Mouse (Mus musculus): ENCODE measurements around the gene Cdc14a.

Gene Cdc14a

GRCm38 (mm10) chr3:116329023-116329762 lies 94.6 kb downstream of the Cdc14a start:
- DNase-seq (ENCODE audit: low spot score): no peak

GRCm38 (mm10) chr3:116327616-116328004 lies 96.2 kb downstream of the Cdc14a start:
- DNase-seq (ENCODE audit: low spot score): no peak

GRCm38 (mm10) chr3:116327001-116327615 lies 96.7 kb downstream of the Cdc14a start:
- DNase-seq (ENCODE audit: low spot score): peak; percentile 86

- no peak for DNase-seq (ENCODE audit: low spot score)
These were observed 98.3 kb downstream of the Cdc14a start for GRCm38 (mm10) chr3:116325501-116325900.

GRCm38 (mm10) chr3:116319696-116320095 lies 104.1 kb downstream of the Cdc14a start:
- no peak for DNase-seq (ENCODE audit: low spot score)

GRCm38 (mm10) chr3:116311838-116312237 lies 112.0 kb downstream of the Cdc14a start:
- no peak for DNase-seq (ENCODE audit: low spot score)

- DNase-seq (ENCODE audit: low spot score): no peak
These were observed 112.7 kb downstream of the Cdc14a start for GRCm38 (mm10) chr3:116311173-116311572.

GRCm38 (mm10) chr3:116310672-116311071 lies 113.2 kb downstream of the Cdc14a start:
- no peak for DNase-seq (ENCODE audit: low spot score)

- DNase-seq (ENCODE audit: low spot score): no peak
These were observed 113.8 kb downstream of the Cdc14a start for GRCm38 (mm10) chr3:116310033-116310432.

- DNase-seq (ENCODE audit: low spot score): no peak
These were observed 118.8 kb downstream of the Cdc14a start for GRCm38 (mm10) chr3:116304800-116305753.

- no peak for DNase-seq (ENCODE audit: low spot score)
These were observed 121.3 kb downstream of the Cdc14a start for GRCm38 (mm10) chr3:116302581-116302980.

- DNase-seq (ENCODE audit: low spot score): no peak
These were observed 122.1 kb downstream of the Cdc14a start for GRCm38 (mm10) chr3:116301754-116302153.

GRCm38 (mm10) chr3:116298727-116299126 lies 125.1 kb downstream of the Cdc14a start:
- no peak for DNase-seq (ENCODE audit: low spot score)

GRCm38 (mm10) chr3:116298003-116298402 lies 125.8 kb downstream of the Cdc14a start:
- DNase-seq (ENCODE audit: low spot score): no peak

- DNase-seq (ENCODE audit: low spot score): no peak
These were observed 126.7 kb downstream of the Cdc14a start for GRCm38 (mm10) chr3:116297170-116297569.

- DNase-seq (ENCODE audit: low spot score): no peak
These were observed 133.6 kb downstream of the Cdc14a start for GRCm38 (mm10) chr3:116290041-116290815.

GRCm38 (mm10) chr3:116288833-116289232 lies 135.0 kb downstream of the Cdc14a start:
- DNase-seq (ENCODE audit: low spot score): no peak

- DNase-seq (ENCODE audit: low spot score): no peak
These were observed 139.1 kb downstream of the Cdc14a start for GRCm38 (mm10) chr3:116284735-116285134.

- no peak for DNase-seq (ENCODE audit: low spot score)
These were observed 139.8 kb downstream of the Cdc14a start for GRCm38 (mm10) chr3:116283996-116284395.

GRCm38 (mm10) chr3:116281663-116282062 lies 142.2 kb downstream of the Cdc14a start:
- DNase-seq (ENCODE audit: low spot score): no peak

- no peak for DNase-seq (ENCODE audit: low spot score)
These were observed 146.7 kb downstream of the Cdc14a start for GRCm38 (mm10) chr3:116277146-116277545.

GRCm38 (mm10) chr3:116271679-116272078 lies 152.2 kb downstream of the Cdc14a start:
- no peak for DNase-seq (ENCODE audit: low spot score)

Data from ovary, postnatal 36 days (tissue).